Mouse (Mus musculus) heart, postnatal 0 days (tissue): Measurements from ENCODE around the gene Slc35e3. TPM values are rescaled to one million over a fixed set of nuclear protein-coding genes. Genes with fewer than 3 reads are reported as not detected.
"Not testable (repeated sequence)": the region's sequence is repeated elsewhere in the genome, so short reads cannot be mapped to it uniquely, and the experiment has no call there.

Experiments
- ATAC-seq: fragments of 200-750 bp; cut with Nextera tagmentation; 2 replicates; pipeline ENCODE4 v1.8.0; 2017; ENCODE audit warnings: low read depth, moderate number of reproducible peaks, moderate library complexity; ENCODE audit not compliant: insufficient read depth
- DNase-seq: peaks from one replicate; pipeline ENCODE4 v3.0.0-alpha.2; 2016; ENCODE audit warnings: low spot score
- H3K27ac ChIP-seq: fragments of 300-500 bp; sonication (generic); 2 replicates; pipeline ENCODE4 v1.5.1; 2014; ENCODE audit warnings: low read depth, mild to moderate bottlenecking
- H3K27me3 ChIP-seq: fragments of 300-500 bp; sonication (generic); 2 replicates; pipeline ENCODE4 v1.6.1; 2014; ENCODE audit warnings: low read length, mixed read lengths; ENCODE audit not compliant: control insufficient read depth, insufficient read depth
- H3K36me3 ChIP-seq: fragments of 300-500 bp; sonication (generic); replicated peaks from 2 replicates; pipeline ENCODE4 v1.6.1; 2014; ENCODE audit warnings: low read length, mixed read lengths; ENCODE audit not compliant: control insufficient read depth, insufficient read depth
- H3K4me1 ChIP-seq: fragments of 300-500 bp; sonication (generic); 2 replicates; pipeline ENCODE4 v1.6.1; 2014; ENCODE audit warnings: antibody characterized with exemption; ENCODE audit not compliant: control insufficient read depth, insufficient read depth
- H3K4me2 ChIP-seq: fragments of 300-500 bp; sonication (generic); 2 replicates; pipeline ENCODE4 v1.6.1; 2014; ENCODE audit warnings: low read depth, mild to moderate bottlenecking, low read length, moderate library complexity
- H3K4me3 ChIP-seq: fragments of 300-500 bp; sonication (generic); 2 replicates; pipeline ENCODE4 v1.5.1; 2014; ENCODE audit warnings: low read depth, low read length
- H3K9ac ChIP-seq: fragments of 300-500 bp; sonication (generic); replicated peaks from 2 replicates; pipeline ENCODE4 v1.6.1; 2014; ENCODE audit warnings: low read depth, low read length, mixed read lengths
- H3K9me3 ChIP-seq: fragments of 300-500 bp; sonication (generic); replicated peaks from 2 replicates; pipeline ENCODE4 v1.6.1; 2016; ENCODE audit warnings: low read length; ENCODE audit not compliant: control insufficient read depth
- CTCF ChIP-seq: IDR thresholded peaks from 2 replicates; pipeline ENCODE4 v1.5.1; 2016; ENCODE audit warnings: antibody characterized with exemption, control low read depth, low read depth
- EP300 ChIP-seq: IDR thresholded peaks from 2 replicates; pipeline ENCODE4 v1.6.1; 2016; ENCODE audit warnings: antibody characterized with exemption, low read depth
- WGBS: fragments of 180-500 bp; shearing (Covaris S2); extraction: QIAGEN DNeasy Blood & Tissue Kit; methylation state at CpG from one replicate; pipeline ENCODE4 v1.1.7; 2014; 5-methylcytosine and 5-hydroxymethylcytosine counted together
- polyA plus RNA-seq: library from polyadenylated mRNA; unstranded; fragments of >200 nt; fragmentation: Nextera tagmentation; extraction: Ambion mirVana; gene quantifications from 2 replicates; pipeline ENCODE4 v1.2.1, GENCODE M21; 2015
- total RNA-seq: library from RNA; depleted of rRNA; stranded (reverse); fragments of >200 nt; gene quantifications from 2 replicates; pipeline ENCODE4 v1.2.3, GENCODE M21; 2014; ENCODE audit warnings: low replicate concordance

Slc35e3 gene
- total and polyA plus RNA-seq, 2 experiments from 2014 or later: 4.2 to 6.8 TPM

DNA sequence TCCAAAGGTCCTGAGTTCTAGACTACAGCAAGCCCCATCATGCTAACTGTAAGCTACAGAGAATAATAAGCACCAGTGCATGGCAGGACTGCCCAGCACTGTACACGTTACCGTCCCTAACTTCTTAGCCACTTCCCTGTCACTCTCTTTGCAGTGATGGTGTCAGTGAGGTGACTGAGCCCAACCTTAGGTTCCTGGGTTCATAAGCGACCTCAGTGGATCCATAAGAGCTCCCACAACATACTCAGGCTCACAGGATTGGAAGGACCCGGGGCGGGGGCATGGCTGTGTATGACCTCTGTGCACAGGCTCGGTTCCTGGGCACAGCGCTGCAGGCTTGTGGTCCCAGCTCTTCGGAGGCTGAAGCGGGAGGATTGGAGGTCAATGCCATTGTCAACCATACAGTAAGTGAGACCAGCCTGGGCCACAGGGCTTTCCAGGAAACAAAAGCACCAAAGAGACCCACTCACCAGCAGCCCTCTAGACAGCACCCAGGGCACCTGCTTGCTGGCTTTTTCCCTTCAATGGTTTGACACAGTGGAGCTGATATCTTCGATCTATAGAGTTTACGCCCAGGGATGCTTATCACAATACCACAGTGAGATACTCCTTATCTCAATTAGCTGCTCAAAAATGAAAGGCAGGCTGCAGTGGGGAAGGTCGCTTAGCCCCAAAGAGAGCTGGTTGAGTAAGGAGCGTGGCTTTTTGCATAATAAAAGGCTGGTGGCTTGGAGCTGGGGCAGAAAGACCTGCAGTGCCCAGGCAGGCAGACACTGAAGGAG is 7.8 kb downstream of the Slc35e3 start:
- DNase-seq (no peak), ATAC-seq (no peak)
- H3K4me1 ChIP-seq: no peaks in the 10 kb centered on the region
- peaks cover 13% of the 10 kb centered on the region for H3K36me3 ChIP-seq
- H3K9ac ChIP-seq: no peak overlapping the region
- WGBS: 87% methylated on average over 13 of the region's 13 CpGs
- TF ChIP-seq CTCF (no peak), EP300 (no peak)
- no peaks in the 10 kb centered on the region for H3K9me3 ChIP-seq
- no peak overlapping the region for H3K4me2 ChIP-seq
- H3K4me3 ChIP-seq: no peak overlapping the region
- H3K27me3 ChIP-seq: no peaks in the 10 kb centered on the region
- no peak overlapping the region for H3K27ac ChIP-seq

DNA sequence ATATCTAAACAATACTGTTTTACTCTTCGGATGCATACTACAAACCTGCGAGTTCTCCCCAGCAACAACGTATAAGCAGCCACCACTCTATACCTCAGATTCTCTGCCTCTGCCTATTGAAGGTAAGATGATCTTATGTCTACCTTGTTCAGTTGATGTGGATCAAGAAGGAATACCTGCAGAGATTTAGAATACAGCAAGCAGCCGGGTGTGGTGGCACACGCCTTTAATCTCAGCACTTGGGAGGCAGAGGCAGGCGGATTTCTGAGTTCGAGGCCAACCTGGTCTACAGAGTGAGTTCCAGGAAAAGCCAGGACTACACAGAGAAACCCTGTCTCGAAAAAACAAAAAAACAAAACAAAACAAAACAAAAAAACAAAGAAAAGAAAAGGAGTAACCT is 8.7 kb downstream of the Slc35e3 start:
- H3K27me3 ChIP-seq, H3K9ac ChIP-seq, ATAC-seq, DNase-seq, H3K9me3 ChIP-seq, H3K4me2 ChIP-seq, H3K4me1 ChIP-seq, H3K27ac ChIP-seq, H3K4me3 ChIP-seq: not testable (repeated sequence)
- 92% methylated on average over 8 of the region's 8 CpGs for WGBS
- H3K36me3 ChIP-seq: peaks cover 13% of the 10 kb centered on the region

- Histone ChIP-seq H3K9ac (no peak overlapping the region), H3K36me3 (peaks cover 13% of the 10 kb centered on the region), H3K4me3 (no peak overlapping the region), H3K4me2 (no peak overlapping the region), H3K4me1 (no peaks in the 10 kb centered on the region), H3K27ac (no peak overlapping the region), H3K9me3 (no peaks in the 10 kb centered on the region), H3K27me3 (no peaks in the 10 kb centered on the region)
- no peak for TF ChIP-seq EP300
- no peak for TF ChIP-seq CTCF
- WGBS: 80% methylated on average over 4 of the region's 4 CpGs
- no peak for ATAC-seq
- DNase-seq: no peak
Observed at GRCm38 (mm10) chr10:117737075-117737474, 9.1 kb downstream of the Slc35e3 start.

DNA sequence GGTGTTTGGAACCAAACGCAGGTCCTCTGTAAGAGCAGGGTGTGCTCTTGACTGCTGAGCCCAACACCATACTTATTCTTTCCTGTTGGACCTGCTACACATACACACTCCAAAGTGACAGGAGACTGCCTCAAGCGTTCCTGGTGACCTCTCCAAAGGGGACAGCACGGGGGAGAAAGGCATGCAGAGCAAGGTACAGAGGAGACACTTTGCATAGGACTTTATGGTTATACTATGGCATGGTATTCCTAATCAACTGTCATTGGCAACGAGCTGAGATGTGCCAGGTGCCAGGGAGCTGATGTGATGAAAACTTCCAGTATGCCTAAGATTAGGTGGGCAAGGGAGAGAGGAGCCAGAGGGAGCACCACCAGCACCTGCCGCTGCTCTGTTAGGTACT is 9.6 kb downstream of the Slc35e3 start:
- 67% methylated on average over 5 of the region's 5 CpGs for WGBS
- H3K4me2 ChIP-seq: no peak overlapping the region
- H3K4me3 ChIP-seq: no peak overlapping the region
- DNase-seq: no peak
- TF ChIP-seq CTCF: no peak
- TF ChIP-seq EP300: no peak
- no peak overlapping the region for H3K9ac ChIP-seq
- ATAC-seq: no peak
- peaks cover 13% of the 10 kb centered on the region for H3K36me3 ChIP-seq
- no peaks in the 10 kb centered on the region for H3K27me3 ChIP-seq
- H3K27ac ChIP-seq: no peak overlapping the region
- H3K9me3 ChIP-seq: no peaks in the 10 kb centered on the region
- H3K4me1 ChIP-seq: no peaks in the 10 kb centered on the region

DNA sequence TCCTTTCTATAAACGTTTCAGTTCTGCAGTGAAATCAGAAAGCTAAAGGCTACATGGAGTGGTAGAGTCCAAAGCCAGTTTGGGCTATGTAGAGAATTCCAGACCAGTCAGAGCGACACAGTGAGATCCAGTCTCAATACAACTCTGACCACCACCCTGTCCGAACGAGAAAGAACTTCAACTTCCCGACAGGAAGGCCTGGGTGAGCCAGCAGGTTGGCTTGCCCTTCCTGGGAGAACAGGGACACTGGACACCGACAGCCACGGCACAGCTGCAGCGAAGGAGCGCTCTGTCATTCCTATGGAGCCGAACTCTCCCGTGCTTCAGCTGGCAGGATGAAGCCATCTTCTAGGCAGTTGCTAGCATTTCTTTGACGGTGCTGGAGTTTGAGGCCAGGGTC is 10.8 kb downstream of the Slc35e3 start:
- not testable (repeated sequence) for H3K27ac ChIP-seq, H3K4me1 ChIP-seq, H3K4me2 ChIP-seq, H3K9me3 ChIP-seq, H3K9ac ChIP-seq, ATAC-seq, DNase-seq, H3K4me3 ChIP-seq, H3K27me3 ChIP-seq
- 73% methylated on average over 11 of the region's 12 CpGs for WGBS
- H3K36me3 ChIP-seq: peaks cover 13% of the 10 kb centered on the region

DNA sequence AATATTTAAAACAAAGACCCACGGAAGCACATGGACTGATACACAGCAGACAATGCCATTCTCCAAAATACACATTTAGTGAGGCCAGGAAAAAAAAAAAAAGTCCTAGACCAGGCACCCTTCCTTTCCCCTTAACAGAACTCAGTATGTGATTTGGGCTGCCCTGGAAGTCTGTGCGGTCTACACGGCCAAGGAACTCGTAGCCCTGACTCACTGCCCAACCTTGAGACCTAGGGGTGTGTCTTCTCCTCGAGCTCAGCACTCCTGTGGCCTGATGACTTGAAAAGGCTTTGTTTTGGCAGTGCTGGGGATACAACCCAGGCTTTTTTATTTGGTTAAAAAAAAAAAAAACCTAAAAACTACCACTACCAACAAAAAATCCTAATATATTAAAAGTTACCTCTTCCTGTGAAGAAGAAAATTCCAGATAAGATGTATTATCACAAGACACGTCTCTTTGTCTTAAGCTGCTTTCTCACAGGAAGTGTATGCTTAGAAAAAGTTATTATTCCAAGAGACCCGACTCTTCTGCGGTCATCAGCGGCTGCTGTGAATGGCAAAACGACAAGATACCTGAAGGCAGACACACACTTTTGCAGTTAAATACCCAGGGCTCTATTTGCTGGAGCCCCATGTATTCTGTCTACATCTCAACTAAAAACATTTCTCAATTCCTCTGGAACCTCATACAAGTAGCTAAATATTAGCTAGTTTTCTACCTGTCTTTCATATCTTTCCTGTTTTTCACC is 11.9 kb downstream of the Slc35e3 start:
- H3K4me3 ChIP-seq, H3K4me2 ChIP-seq, H3K27me3 ChIP-seq, DNase-seq, ATAC-seq, H3K27ac ChIP-seq, H3K4me1 ChIP-seq, H3K9ac ChIP-seq, H3K9me3 ChIP-seq: not testable (repeated sequence)
- 58% methylated on average over 9 of the region's 10 CpGs for WGBS
- peaks cover 13% of the 10 kb centered on the region for H3K36me3 ChIP-seq

GRCm38 (mm10) chr10:117733626-117734025 is 12.5 kb downstream of the Slc35e3 start:
- H3K4me3 ChIP-seq, H3K27me3 ChIP-seq, H3K4me1 ChIP-seq, DNase-seq, ATAC-seq, H3K9ac ChIP-seq, H3K27ac ChIP-seq, H3K9me3 ChIP-seq, H3K36me3 ChIP-seq, H3K4me2 ChIP-seq: not testable (repeated sequence)
- 30% methylated on average over 7 of the region's 8 CpGs for WGBS
